Mouse (Mus musculus) C2C12 (cell line): ENCODE results near the gene Rab36. TPM values are rescaled to one million over a fixed set of nuclear protein-coding genes. Genes with fewer than 3 reads are reported as not detected.

Experiments
- H3K27me3 ChIP-seq: one replicate; pipeline ENCODE4 v1.6.1; 2011; ENCODE audit not compliant: control insufficient read depth, insufficient read depth, insufficient read length
- H3K36me3 ChIP-seq: one replicate; pipeline ENCODE4 v1.6.1; 2011; ENCODE audit not compliant: control insufficient read depth, insufficient read depth
- H3K4me3 ChIP-seq: one replicate; pipeline ENCODE4 v1.5.1; 2011; ENCODE audit warnings: mild to moderate bottlenecking, control low read depth; ENCODE audit not compliant: poor library complexity, insufficient read depth, severe bottlenecking
- H3K79me2 ChIP-seq: one replicate; pipeline ENCODE4 v1.6.1; 2011; ENCODE audit not compliant: control insufficient read depth, insufficient read depth
- H3K79me3 ChIP-seq: one replicate; pipeline ENCODE4 v1.6.1; 2011; ENCODE audit warnings: low read depth, control low read depth
- H3ac ChIP-seq: one replicate; pipeline ENCODE3; 2011; ENCODE audit warnings: low read depth; ENCODE audit not compliant: control insufficient read depth, insufficient read length
- CEBPB ChIP-seq: IDR thresholded peaks from one replicate; pipeline ENCODE4 v1.6.1; 2011; ENCODE audit warnings: low read depth, mild to moderate bottlenecking, control low read depth, moderate library complexity
- CTCF ChIP-seq: IDR thresholded peaks from one replicate; pipeline ENCODE4 v1.5.1; 2011; ENCODE audit not compliant: control insufficient read depth, insufficient read depth, insufficient read length
- FOSL1 ChIP-seq: IDR thresholded peaks from one replicate; pipeline ENCODE4 v1.8.0; 2011; ENCODE audit warnings: mild to moderate bottlenecking, low read length; ENCODE audit not compliant: poor library complexity, insufficient read depth, severe bottlenecking
- MAX ChIP-seq: IDR thresholded peaks from one replicate; pipeline ENCODE4 v1.6.1; 2011; ENCODE audit warnings: mild to moderate bottlenecking, control low read depth
- MYOD1 ChIP-seq: IDR thresholded peaks from one replicate; pipeline ENCODE4 v1.6.1; 2011; ENCODE audit warnings: low read depth; ENCODE audit not compliant: control insufficient read depth, insufficient read length
- MYOG ChIP-seq: IDR thresholded peaks from one replicate; pipeline ENCODE4 v1.6.1; 2011; ENCODE audit not compliant: control insufficient read depth, insufficient read length; ENCODE audit errors: extremely low read depth
- USF1 ChIP-seq: IDR thresholded peaks from one replicate; pipeline ENCODE4 v1.6.1; 2011; ENCODE audit warnings: low read depth, mild to moderate bottlenecking, control low read depth, moderate library complexity
- polyA plus RNA-seq: library from polyadenylated mRNA; unstranded; fragments of >200 nt; fragmentation: generic; extraction: Trizol; gene quantifications from one replicate; pipeline ENCODE4 v1.2.1, GENCODE M21; 2012; ENCODE audit warnings: missing spikeins

Gene Rab36
- polyA plus RNA-seq, 1 experiment = 0.67 TPM

- Histone ChIP-seq H3K36me3 (no peaks in the 10 kb centered on the region), H3K27me3 (peaks cover 63% of the 10 kb centered on the region), H3ac (no peak overlapping the region), H3K4me3 (no peak overlapping the region), H3K79me2 (no peaks in the 10 kb centered on the region), H3K79me3 (no peaks in the 10 kb centered on the region)
- no peak for TF ChIP-seq FOSL1
- no peak for TF ChIP-seq MYOG
- no peak for TF ChIP-seq MAX
- no peak for TF ChIP-seq CEBPB
- no peak for TF ChIP-seq MYOD1
- no peak for TF ChIP-seq CTCF
- TF ChIP-seq USF1 = no peak
These were observed 20.4 kb upstream of the Rab36 start for GRCm38 (mm10) chr10:75016481-75016880.

GRCm38 (mm10) chr10:75020271-75020670 is 16.6 kb upstream of the Rab36 start:
- Histone ChIP-seq H3K79me3 (no peaks in the 10 kb centered on the region), H3K79me2 (no peaks in the 10 kb centered on the region), H3K4me3 (no peak overlapping the region), H3K27me3 (peaks cover 36% of the 10 kb centered on the region), H3K36me3 (no peaks in the 10 kb centered on the region), H3ac (no peak overlapping the region)
- no peak for TF ChIP-seq CTCF
- no peak for TF ChIP-seq FOSL1
- no peak for TF ChIP-seq USF1
- no peak for TF ChIP-seq MYOD1
- TF ChIP-seq MYOG = no peak
- TF ChIP-seq MAX = no peak
- no peak for TF ChIP-seq CEBPB

- TF ChIP-seq MAX = no peak
- peak; percentile 48 for TF ChIP-seq CTCF
- no peak for TF ChIP-seq MYOD1
- TF ChIP-seq MYOG = no peak
- TF ChIP-seq USF1 = no peak
- no peak for TF ChIP-seq FOSL1
- TF ChIP-seq CEBPB = no peak
- no peaks in the 10 kb centered on the region for H3K79me3 ChIP-seq
- H3K79me2 ChIP-seq = no peaks in the 10 kb centered on the region
- no peaks in the 10 kb centered on the region for H3K36me3 ChIP-seq
- peaks cover 33% of the 10 kb centered on the region for H3K27me3 ChIP-seq
- H3K4me3 ChIP-seq = no peak overlapping the region
- no peak overlapping the region for H3ac ChIP-seq
These were observed 15.7 kb upstream of the Rab36 start for GRCm38 (mm10) chr10:75021138-75021537.

- Histone ChIP-seq H3K27me3 (peaks cover 3% of the 10 kb centered on the region), H3K4me3 (no peak overlapping the region), H3K79me3 (no peaks in the 10 kb centered on the region), H3K79me2 (no peaks in the 10 kb centered on the region), H3K36me3 (no peaks in the 10 kb centered on the region), H3ac (no peak overlapping the region)
- TF ChIP-seq MAX (no peak), CTCF (no peak), MYOD1 (no peak), MYOG (no peak), USF1 (no peak), FOSL1 (no peak), CEBPB (no peak)
These were observed 10.4 kb upstream of the Rab36 start for GRCm38 (mm10) chr10:75026491-75026890.

- H3ac ChIP-seq = no peak overlapping the region
- no peak overlapping the region for H3K4me3 ChIP-seq
- H3K79me2 ChIP-seq = no peaks in the 10 kb centered on the region
- TF ChIP-seq CEBPB (no peak), CTCF (no peak), MYOD1 (no peak), MAX (no peak), MYOG (no peak), USF1 (no peak), FOSL1 (no peak)
- H3K27me3 ChIP-seq = no peaks in the 10 kb centered on the region
- no peaks in the 10 kb centered on the region for H3K36me3 ChIP-seq
- no peaks in the 10 kb centered on the region for H3K79me3 ChIP-seq
These were observed 8.1 kb upstream of the Rab36 start for GRCm38 (mm10) chr10:75028743-75029142.

GRCm38 (mm10) chr10:75029677-75030076 is 7.2 kb upstream of the Rab36 start:
- Histone ChIP-seq H3K36me3 (no peaks in the 10 kb centered on the region), H3ac (no peak overlapping the region), H3K79me2 (no peaks in the 10 kb centered on the region), H3K79me3 (no peaks in the 10 kb centered on the region), H3K27me3 (no peaks in the 10 kb centered on the region), H3K4me3 (no peak overlapping the region)
- TF ChIP-seq USF1 (no peak), MYOG (no peak), CEBPB (no peak), FOSL1 (no peak), CTCF (no peak), MYOD1 (no peak)
